Mouse (Mus musculus): ENCODE data around the gene Tnnt3. TPM values are rescaled to one million over a fixed set of nuclear protein-coding genes. Genes with fewer than 3 reads are reported as not detected.

The Tnnt3 gene
- polyA plus RNA-seq, 1 experiment from 2014 or later: 2.5 TPM

- Histone ChIP-seq H3K4me3 (no peak overlapping the region), H3K9me3 (no peaks in the 10 kb centered on the region), H3K27me3 (no peaks in the 10 kb centered on the region; the same call in 1 of the 2 replicates), H3K36me3 (no peaks in the 10 kb centered on the region), H3K27ac (peak overlapping the region; percentile 65; the same call in 1 of the 2 replicates), H3K9ac (peak overlapping the region; percentile 55), H3K4me2 (peak overlapping the region; percentile 26; the same call in 1 of the 2 replicates), H3K4me1 (replicated peaks) (peaks cover 17% of the 10 kb centered on the region)
- 44% methylated on average over 21 of the region's 21 CpGs for WGBS
- peak; percentile 66; the same call in 1 of the 2 replicates for ATAC-seq (ENCODE audit: low FRiP score)
These were observed 17.8 kb downstream of the Tnnt3 start for GRCm38 (mm10) chr7:142516221-142516978.

GRCm38 (mm10) chr7:142517531-142517930 lies 18.9 kb downstream of the Tnnt3 start:
- 77% methylated on average over 3 of the region's 3 CpGs for WGBS
- Histone ChIP-seq H3K27me3 (no peaks in the 10 kb centered on the region; the same call in 1 of the 2 replicates), H3K4me1 (replicated peaks) (peaks cover 17% of the 10 kb centered on the region), H3K4me2 (no peak overlapping the region), H3K36me3 (no peaks in the 10 kb centered on the region), H3K9ac (no peak overlapping the region), H3K27ac (no peak overlapping the region), H3K4me3 (no peak overlapping the region), H3K9me3 (no peaks in the 10 kb centered on the region)
- ATAC-seq (ENCODE audit: low FRiP score): no peak

GRCm38 (mm10) chr7:142520331-142520730 lies 21.7 kb downstream of the Tnnt3 start:
- WGBS: 93% methylated on average over 4 of the region's 4 CpGs
- no peaks in the 10 kb centered on the region for H3K36me3 ChIP-seq

GRCm38 (mm10) chr7:142522352-142522751 lies 23.7 kb downstream of the Tnnt3 start:
- H3K27me3 ChIP-seq: no peaks in the 10 kb centered on the region
- H3K4me3 ChIP-seq: no peak overlapping the region
- WGBS: 27% methylated on average over 4 of the region's 4 CpGs
- H3K4me1 ChIP-seq (replicated peaks): peaks cover 17% of the 10 kb centered on the region
- no peaks in the 10 kb centered on the region for H3K36me3 ChIP-seq
- no peaks in the 10 kb centered on the region for H3K9me3 ChIP-seq
- ATAC-seq (ENCODE audit: low FRiP score): no peak
- no peak overlapping the region for H3K27ac ChIP-seq
- no peak overlapping the region for H3K4me2 ChIP-seq
- H3K9ac ChIP-seq: no peak overlapping the region

More at GRCm38 (mm10) chr7:142520331-142520730, 21.7 kb downstream of the Tnnt3 start:
- Histone ChIP-seq H3K4me3 (no peak overlapping the region), H3K9me3 (no peaks in the 10 kb centered on the region), H3K27ac (no peak overlapping the region), H3K9ac (no peak overlapping the region), H3K27me3 (no peaks in the 10 kb centered on the region), H3K4me2 (no peak overlapping the region), H3K4me1 (replicated peaks) (peaks cover 30% of the 10 kb centered on the region)
- ATAC-seq (ENCODE audit: low FRiP score): no peak

- Histone ChIP-seq H3K27ac (no peak overlapping the region), H3K9ac (no peak overlapping the region), H3K4me1 (replicated peaks) (peaks cover 17% of the 10 kb centered on the region), H3K27me3 (no peaks in the 10 kb centered on the region), H3K36me3 (no peaks in the 10 kb centered on the region), H3K9me3 (no peaks in the 10 kb centered on the region), H3K4me2 (no peak overlapping the region), H3K4me3 (no peak overlapping the region)
- no peak for ATAC-seq (ENCODE audit: low FRiP score)
- WGBS: 50% methylated on average over 17 of the region's 17 CpGs
These were observed 24.8 kb downstream of the Tnnt3 start for GRCm38 (mm10) chr7:142523200-142523990.

GRCm38 (mm10) chr7:142525342-142526178 lies 26.9 kb downstream of the Tnnt3 start:
- H3K27ac ChIP-seq: peak overlapping the region; percentile 13; the same call in 1 of the 2 replicates
- peaks cover 17% of the 10 kb centered on the region for H3K4me1 ChIP-seq (replicated peaks)
- H3K4me2 ChIP-seq: no peak overlapping the region
- no peak overlapping the region for H3K4me3 ChIP-seq
- no peak overlapping the region for H3K9ac ChIP-seq
- H3K27me3 ChIP-seq: no peaks in the 10 kb centered on the region
- ATAC-seq (ENCODE audit: low FRiP score): no peak
- 25% methylated on average over 13 of the region's 13 CpGs for WGBS
- H3K9me3 ChIP-seq: no peaks in the 10 kb centered on the region
- H3K36me3 ChIP-seq: no peaks in the 10 kb centered on the region

- no peaks in the 10 kb centered on the region for H3K27me3 ChIP-seq
- WGBS: 66% methylated on average over 10 of the region's 10 CpGs
- H3K4me3 ChIP-seq: no peak overlapping the region
- ATAC-seq (ENCODE audit: low FRiP score): no peak
- no peak overlapping the region for H3K27ac ChIP-seq
- H3K4me1 ChIP-seq (replicated peaks): peaks cover 29% of the 10 kb centered on the region
- no peak overlapping the region for H3K9ac ChIP-seq
- no peak overlapping the region for H3K4me2 ChIP-seq
- no peaks in the 10 kb centered on the region for H3K9me3 ChIP-seq
- no peaks in the 10 kb centered on the region for H3K36me3 ChIP-seq
These were observed 30.7 kb downstream of the Tnnt3 start for GRCm38 (mm10) chr7:142529350-142529749.

GRCm38 (mm10) chr7:142531973-142532521 lies 33.4 kb downstream of the Tnnt3 start:
- Histone ChIP-seq H3K36me3 (peaks cover 10% of the 10 kb centered on the region), H3K4me2 (peak overlapping the region; percentile 72; the same call in 1 of the 2 replicates), H3K27me3 (no peaks in the 10 kb centered on the region), H3K27ac (peak overlapping the region; percentile 74; the same call in 1 of the 2 replicates), H3K9ac (no peak overlapping the region; the same call in 1 of the 2 replicates), H3K4me3 (no peak overlapping the region), H3K4me1 (replicated peaks) (peaks cover 22% of the 10 kb centered on the region), H3K9me3 (no peaks in the 10 kb centered on the region)
- WGBS: 86% methylated on average over 4 of the region's 4 CpGs
- no peak for ATAC-seq (ENCODE audit: low FRiP score)

GRCm38 (mm10) chr7:142532671-142533058 lies 34.0 kb downstream of the Tnnt3 start, which contains the start of gene Mrpl23:
Gene Mrpl23 (plus strand): TSS chr7:142532686.
- peak; percentile 80 for ATAC-seq (ENCODE audit: low FRiP score)
- H3K27ac ChIP-seq: peak within 1 kb of the TSS; percentile 74
- H3K4me2 ChIP-seq: peak within 1 kb of the TSS; percentile 72
- H3K27me3 ChIP-seq: no peaks in the 10 kb centered on the region
- H3K36me3 ChIP-seq: peaks cover 10% of the 10 kb centered on the region
- H3K4me1 ChIP-seq (replicated peaks): peaks cover 22% of the 10 kb centered on the region
- WGBS: 6% methylated on average over 17 of the region's 17 CpGs
- H3K9ac ChIP-seq: peak within 1 kb of the TSS; percentile 89
- peak within 1 kb of the TSS; percentile 79 for H3K4me3 ChIP-seq
- H3K9me3 ChIP-seq: no peaks in the 10 kb centered on the region

- peaks cover 10% of the 10 kb centered on the region for H3K36me3 ChIP-seq
- peak overlapping the region; percentile 79 for H3K4me3 ChIP-seq
- peak overlapping the region; percentile 72 for H3K4me2 ChIP-seq
- H3K9me3 ChIP-seq: no peaks in the 10 kb centered on the region
- peaks cover 26% of the 10 kb centered on the region for H3K4me1 ChIP-seq (replicated peaks)
- WGBS: under 1% methylated on average over 39 of the region's 44 CpGs
- H3K27me3 ChIP-seq: no peaks in the 10 kb centered on the region
- H3K27ac ChIP-seq: peak overlapping the region; percentile 74
- H3K9ac ChIP-seq: peak overlapping the region; percentile 89
- peak; percentile 91 for ATAC-seq (ENCODE audit: low FRiP score)
These were observed 34.6 kb downstream of the Tnnt3 start for GRCm38 (mm10) chr7:142533059-142533855.

- H3K4me3 ChIP-seq: no peak overlapping the region
- H3K27me3 ChIP-seq: no peaks in the 10 kb centered on the region
- no peak overlapping the region for H3K9ac ChIP-seq
- no peak for ATAC-seq (ENCODE audit: low FRiP score)
- H3K27ac ChIP-seq: no peak overlapping the region
- peaks cover 16% of the 10 kb centered on the region for H3K36me3 ChIP-seq
- H3K4me2 ChIP-seq: no peak overlapping the region
- peaks cover 35% of the 10 kb centered on the region for H3K4me1 ChIP-seq (replicated peaks)
- H3K9me3 ChIP-seq: no peaks in the 10 kb centered on the region
- 95% methylated on average over 4 of the region's 4 CpGs for WGBS
These were observed 36.5 kb downstream of the Tnnt3 start for GRCm38 (mm10) chr7:142535116-142535515.

All from hindbrain, embryonic 13.5 days (tissue).